Mouse (Mus musculus): ENCODE data around the gene Uqcrq.
A peak's percentile ranks its signal among the peaks of the same experiment; 100 is the strongest.
"Not testable (repeated sequence)": the region's sequence is repeated elsewhere in the genome, so short reads cannot be mapped to it uniquely, and the experiment has no call there.

The Uqcrq gene

GRCm38 (mm10) chr11:53450070-53450705 is 19.6 kb upstream of the Uqcrq start:
- no peak for DNase-seq

- no peak for DNase-seq
These were observed 17.9 kb upstream of the Uqcrq start for GRCm38 (mm10) chr11:53448529-53448928.

GRCm38 (mm10) chr11:53447996-53448395 is 17.4 kb upstream of the Uqcrq start:
- DNase-seq: no peak

GRCm38 (mm10) chr11:53446183-53446582 is 15.6 kb upstream of the Uqcrq start:
- no peak for DNase-seq

GRCm38 (mm10) chr11:53445562-53445961 is 14.9 kb upstream of the Uqcrq start:
- DNase-seq: no peak

GRCm38 (mm10) chr11:53443861-53444260 is 13.2 kb upstream of the Uqcrq start:
- DNase-seq: peak; percentile 77

- DNase-seq: no peak
These were observed 11.3 kb upstream of the Uqcrq start for GRCm38 (mm10) chr11:53441921-53442320.

- DNase-seq: no peak
These were observed 5.7 kb upstream of the Uqcrq start for GRCm38 (mm10) chr11:53436338-53436737.

GRCm38 (mm10) chr11:53435504-53435903 is 4.9 kb upstream of the Uqcrq start:
- no peak for DNase-seq

- DNase-seq: no peak
These were observed 2.4 kb upstream of the Uqcrq start for GRCm38 (mm10) chr11:53433057-53433456.

- DNase-seq: peak; percentile 37
These were observed 871 bp upstream of the Uqcrq start for GRCm38 (mm10) chr11:53431347-53432056.

GRCm38 (mm10) chr11:53430300-53430669 is 346 bp downstream of the Uqcrq start:
- no peak for DNase-seq

- DNase-seq: no peak
These were observed 1.4 kb downstream of the Uqcrq start for GRCm38 (mm10) chr11:53429182-53429581.

GRCm38 (mm10) chr11:53428716-53429057 is 1.9 kb downstream of the Uqcrq start:
- no peak for DNase-seq

- DNase-seq: no peak
These were observed 2.5 kb downstream of the Uqcrq start for GRCm38 (mm10) chr11:53427993-53428715.

- DNase-seq: not testable (repeated sequence)
These were observed 3.7 kb downstream of the Uqcrq start for GRCm38 (mm10) chr11:53426914-53427313.

GRCm38 (mm10) chr11:53425711-53426255 is 4.8 kb downstream of the Uqcrq start:
- DNase-seq: no peak

- DNase-seq: no peak
These were observed 5.4 kb downstream of the Uqcrq start for GRCm38 (mm10) chr11:53425251-53425650.

- DNase-seq: peak; percentile 37
These were observed 5.8 kb downstream of the Uqcrq start for GRCm38 (mm10) chr11:53424826-53425225.

- no peak for DNase-seq
These were observed 7.6 kb downstream of the Uqcrq start, which contains the start of gene Leap2 for GRCm38 (mm10) chr11:53423036-53423435. Leap2 (minus strand) TSS chr11:53423170.

GRCm38 (mm10) chr11:53418048-53418447 is 12.6 kb downstream of the Uqcrq start:
- no peak for DNase-seq

- no peak for DNase-seq
These were observed 16.8 kb downstream of the Uqcrq start for GRCm38 (mm10) chr11:53413871-53414270.

GRCm38 (mm10) chr11:53411738-53412137 is 18.9 kb downstream of the Uqcrq start:
- DNase-seq: peak; percentile 33

- DNase-seq: no peak
These were observed 27.0 kb downstream of the Uqcrq start for GRCm38 (mm10) chr11:53403638-53404037.
